Mouse (Mus musculus) left cerebral cortex, postnatal 14 days (tissue): ENCODE data around the gene Mbnl2. TPM values are rescaled to one million over a fixed set of nuclear protein-coding genes. Genes with fewer than 3 reads are reported as not detected.

Source experiments
- DNase-seq, 2 experiments: peaks; one replicate each; pipeline ENCODE4 v3.0.0; 2021 to 2022; ENCODE audit warnings: low spot score in 2 of 2, mixed read lengths in 1 of 2
- intact Hi-C: fragments of 180-260 bp; cut with DNase I; formaldehyde crosslinking; loops from one replicate; pipeline ENCODE4 v1.15.1; 2025
- total RNA-seq, 2 experiments: library from RNA; stranded (reverse); gene quantifications; 2 replicates each; pipeline ENCODE4 v1.2.3; 2021

Mbnl2 gene
- total RNA-seq, 2 experiments from 2014 or later = 192 to 202 TPM

GRCm38 (mm10) chr14:120315721-120316120, 40.3 kb downstream of the Mbnl2 start:
- DNase-seq = no peak
- intact Hi-C loops = no loop called here

- intact Hi-C loops = no loop called here
- DNase-seq = peak in 1 of 2 experiments; percentile 32
These were observed 43.0 kb downstream of the Mbnl2 start for GRCm38 (mm10) chr14:120318326-120318935.

- intact Hi-C loops = no loop called here
- no peak for DNase-seq
These were observed 43.7 kb downstream of the Mbnl2 start for GRCm38 (mm10) chr14:120318974-120319731.

- no peak for DNase-seq
- intact Hi-C loops = no loop called here
These were observed 46.6 kb downstream of the Mbnl2 start for GRCm38 (mm10) chr14:120322041-120322440.

GRCm38 (mm10) chr14:120323111-120323510, 47.6 kb downstream of the Mbnl2 start:
- intact Hi-C loops = no loop called here
- no peak for DNase-seq

GRCm38 (mm10) chr14:120324061-120324791, 48.8 kb downstream of the Mbnl2 start:
- DNase-seq = no peak
- intact Hi-C loops = no loop called here

GRCm38 (mm10) chr14:120324883-120325480, 49.5 kb downstream of the Mbnl2 start:
- no peak for DNase-seq
- intact Hi-C loops = no loop called here

GRCm38 (mm10) chr14:120325673-120326072, 50.2 kb downstream of the Mbnl2 start:
- intact Hi-C loops = no loop called here
- no peak for DNase-seq

- intact Hi-C loops = no loop called here
- peak; percentile 39 to 66 for DNase-seq
These were observed 55.0 kb downstream of the Mbnl2 start for GRCm38 (mm10) chr14:120330454-120330853.

- no peak for DNase-seq
- intact Hi-C loops = no loop called here
These were observed 55.5 kb downstream of the Mbnl2 start for GRCm38 (mm10) chr14:120330881-120331514.

- no peak for DNase-seq
- intact Hi-C loops = no loop called here
These were observed 58.2 kb downstream of the Mbnl2 start for GRCm38 (mm10) chr14:120333465-120334243.

- no peak for DNase-seq
- intact Hi-C loops = no loop called here
These were observed 59.9 kb downstream of the Mbnl2 start for GRCm38 (mm10) chr14:120335366-120335765.

GRCm38 (mm10) chr14:120335871-120336270, 60.4 kb downstream of the Mbnl2 start:
- no peak for DNase-seq
- intact Hi-C loops = no loop called here

GRCm38 (mm10) chr14:120336380-120336779, 60.9 kb downstream of the Mbnl2 start:
- DNase-seq = no peak

GRCm38 (mm10) chr14:120336841-120337240, 61.4 kb downstream of the Mbnl2 start:
- intact Hi-C loops = no loop called here
- DNase-seq = no peak

More at GRCm38 (mm10) chr14:120336380-120336779, 60.9 kb downstream of the Mbnl2 start:
- intact Hi-C loops = no loop called here

GRCm38 (mm10) chr14:120337731-120338462, 62.4 kb downstream of the Mbnl2 start:
- intact Hi-C loops = no loop called here
- no peak for DNase-seq

GRCm38 (mm10) chr14:120338706-120339105, 63.2 kb downstream of the Mbnl2 start:
- no peak for DNase-seq
- intact Hi-C loops = no loop called here

GRCm38 (mm10) chr14:120341912-120342311, 66.4 kb downstream of the Mbnl2 start:
- DNase-seq = no peak
- intact Hi-C loops = no loop called here
